Mouse (Mus musculus): Measurements from ENCODE around the gene Icmt.
A peak's percentile ranks its signal among the peaks of the same experiment; 100 is the strongest.

GRCm38 (mm10) chr4:152332952-152333351 is 35.9 kb downstream of the Icmt start:
- TF ChIP-seq POLR2A (IDR thresholded peaks at IDR 0.05; ENCODE audit: borderline replicate concordance, low read depth, low read length) (no peak), CTCF (IDR thresholded peaks at IDR 0.05; ENCODE audit: low read depth, low read length) (peak; percentile 88)

Data from bone marrow macrophage, adult 2 months (primary cell).